Mouse (Mus musculus): ENCODE measurements at regions not wholly inside any gene's neighbourhood (a gene's known extent, or its start where the extent isn't known, plus 50 kb on each side); places are given as distances from the start of the nearest gene placed in this dataset.

GRCm38 (mm10) chr13:75227616-75228277 is 138.1 kb downstream of the Pcsk1 start:
- TF ChIP-seq POLR2A (IDR thresholded peaks at IDR 0.05; ENCODE audit: control insufficient read depth, low read depth, low read length) = no peak
- TF ChIP-seq CTCF (IDR thresholded peaks at IDR 0.05; ENCODE audit: control insufficient read depth, insufficient read depth, insufficient replicate concordance, low read depth, low read length) = peak; percentile 58; the same call in 1 of the 2 replicates

All from testis, adult 2 months (tissue).